Mouse (Mus musculus) gastrocnemius, postnatal 36 days (tissue): ENCODE measurements around the gene Far2. TPM values are rescaled to one million over a fixed set of nuclear protein-coding genes. Genes with fewer than 3 reads are reported as not detected.

ENCODE experiments used
- DNase-seq, 2 experiments: peaks; one replicate each; pipeline ENCODE4 v3.0.0; 2022
- intact Hi-C: fragments of 180-260 bp; cut with DNase I; formaldehyde crosslinking; loops from one replicate; pipeline ENCODE4 v1.15.1; 2025
- total RNA-seq, 2 experiments: library from RNA; stranded (reverse); gene quantifications; 2 replicates each; pipeline ENCODE4 v1.2.3; 2021

Gene Far2
- total RNA-seq, 2 experiments from 2014 or later: not detected

DNA sequence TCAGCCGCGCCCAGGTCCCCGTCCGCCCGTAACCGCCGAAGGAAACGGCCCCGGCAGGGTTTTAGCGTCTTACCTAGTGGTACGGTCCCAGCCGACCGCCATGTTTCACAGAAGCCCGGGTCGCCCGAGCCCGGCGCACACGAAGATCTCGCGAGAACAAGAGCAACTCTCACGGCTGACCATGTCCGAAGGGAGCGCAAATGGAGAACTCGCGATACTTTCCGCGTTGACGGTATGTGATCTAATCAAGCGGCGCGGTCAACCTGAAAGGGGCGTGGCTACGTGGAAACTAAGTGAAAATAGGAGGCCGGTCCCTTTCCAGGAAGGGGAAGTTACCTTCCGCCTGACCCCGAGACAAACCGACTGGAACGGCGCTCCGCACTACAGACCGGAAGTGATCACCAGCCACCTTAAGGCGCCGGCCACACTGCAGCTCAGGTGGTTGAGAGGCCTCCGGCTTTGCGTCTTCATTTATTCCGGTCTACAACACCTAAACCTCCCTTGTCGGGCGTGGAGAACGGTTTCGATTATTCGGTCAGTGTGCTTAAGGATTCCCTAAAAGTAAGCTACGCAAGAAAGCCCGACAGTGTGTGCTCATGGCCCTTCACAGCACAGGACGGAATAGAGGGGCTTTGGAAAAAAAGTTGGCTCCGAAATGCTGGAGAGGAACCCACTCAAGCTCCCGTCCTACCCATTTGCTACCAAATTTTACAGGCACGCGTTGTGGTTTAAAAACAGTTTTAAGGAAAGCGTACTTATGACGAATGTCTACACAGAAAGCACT is 165.0 kb downstream of the Far2 start, which contains the start of gene Ergic2:
Ergic2 (minus strand) TSS at position 478 of the 784 bp plus-strand sequence.
- DNase-seq: peak; percentile 92 to 96
- intact Hi-C loops: loop anchor here (10.0 kb wide), 1 partner anchor 613 kb away; no protein-coding TSS in a partner anchor

- no peak for DNase-seq
- intact Hi-C loops: loop anchor here (5.0 to 10.0 kb wide), 2 partner anchors 610 to 698 kb away; no protein-coding TSS in a partner anchor
Observed at GRCm38 (mm10) chr6:148214765-148215164, 167.7 kb downstream of the Far2 start.

GRCm38 (mm10) chr6:148216752-148217151 is 169.7 kb downstream of the Far2 start:
- intact Hi-C loops: loop anchor here (5.0 to 10.0 kb wide), 2 partner anchors 608 to 696 kb away; no protein-coding TSS in a partner anchor

DNA sequence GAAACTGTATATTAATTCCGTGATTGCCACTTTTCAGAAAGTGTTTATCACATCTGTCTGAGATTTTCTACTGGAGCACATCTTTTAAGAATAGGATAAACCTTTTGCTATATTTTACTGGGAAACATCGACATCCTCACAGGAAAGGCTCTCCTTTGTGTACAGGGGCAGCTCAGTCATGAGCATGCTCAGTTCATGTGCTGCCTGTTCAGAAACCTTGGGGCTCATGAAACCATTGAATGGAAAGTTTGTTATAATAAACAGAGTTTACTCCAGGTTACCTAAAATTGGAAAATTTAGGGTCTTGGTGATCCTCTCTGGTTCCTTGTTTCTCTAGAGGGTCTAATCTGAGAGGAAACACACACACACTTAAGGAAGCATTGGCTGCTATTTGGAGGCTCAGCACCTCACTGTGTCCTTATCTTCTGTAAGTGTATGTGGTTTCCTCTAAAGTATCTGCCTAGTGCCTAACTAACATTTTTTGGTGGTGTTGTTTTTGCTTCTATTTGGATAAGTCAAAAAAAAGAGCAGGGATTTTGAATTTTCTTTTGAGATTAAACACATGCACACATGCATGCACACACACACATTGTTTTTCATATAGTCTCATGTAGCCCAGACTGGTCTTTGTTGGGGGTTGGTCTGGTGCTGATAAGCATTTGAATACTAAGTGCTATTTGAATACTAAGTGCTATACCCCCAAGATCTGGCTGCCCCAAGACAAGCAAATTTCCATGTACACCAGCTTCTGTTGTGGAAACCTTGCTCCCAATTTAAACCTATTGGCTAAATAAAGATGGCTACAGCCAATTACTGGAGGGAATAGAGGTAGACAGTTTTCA is 171.4 kb downstream of the Far2 start:
- DNase-seq: no peak
- intact Hi-C loops: loop anchor here (5.0 to 10.0 kb wide), 2 partner anchors 606 to 694 kb away; no protein-coding TSS in a partner anchor

More at GRCm38 (mm10) chr6:148216752-148217151, 169.7 kb downstream of the Far2 start:
- no peak for DNase-seq

DNA sequence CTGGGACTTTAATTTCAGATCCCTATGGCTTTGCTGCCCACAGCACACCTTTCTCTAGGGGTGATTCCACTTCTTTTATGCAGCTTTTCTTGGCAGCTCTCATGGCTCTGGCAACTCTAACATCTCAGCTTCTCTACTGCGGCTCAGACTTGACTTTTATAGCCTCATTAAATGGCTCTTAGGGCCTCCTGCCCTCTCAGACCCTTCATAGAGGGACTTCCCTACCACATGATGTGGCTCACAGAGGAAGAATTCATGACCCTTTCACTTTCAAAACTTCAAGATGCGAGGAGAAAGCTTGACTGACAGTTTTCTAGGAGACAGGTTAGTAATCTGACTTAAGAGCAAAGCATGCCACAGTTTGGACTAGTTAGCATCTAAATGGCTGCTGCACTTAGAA is 175.6 kb downstream of the Far2 start:
- intact Hi-C loops: no loop called here
- no peak for DNase-seq

DNA sequence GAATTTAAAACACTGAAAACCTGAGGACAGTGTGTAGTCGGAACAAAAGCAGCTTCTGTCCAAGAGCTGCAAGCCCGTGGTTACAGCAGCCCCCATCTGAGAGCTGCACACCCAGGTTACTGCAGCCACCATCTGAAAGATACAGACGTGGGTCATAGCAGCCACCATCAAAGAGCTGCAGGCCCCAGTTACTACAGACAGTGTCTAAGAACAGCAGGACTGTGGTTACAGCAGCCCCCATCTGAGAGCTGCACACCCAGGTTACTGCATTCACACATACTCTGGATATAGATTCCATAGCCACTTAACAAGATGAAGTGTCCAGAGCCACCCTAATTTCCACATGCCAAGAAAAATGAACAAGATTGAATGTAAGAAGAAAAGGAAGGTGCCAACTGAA is 180.5 kb downstream of the Far2 start:
- intact Hi-C loops: no loop called here

More for the DNA sequence above, 180.5 kb downstream of the Far2 start:
- no peak for DNase-seq

Other genes starting within 250 kb of the Far2 start
- 10 to 100 TPM; 60.7 to 68.4 TPM for gene Ergic2, start 165.1 kb downstream of the Far2 start, total RNA-seq